Mouse (Mus musculus): ENCODE measurements around the gene Olfr470.
"Not testable (repeated sequence)": the region's sequence is repeated elsewhere in the genome, so short reads cannot be mapped to it uniquely, and the experiment has no call there.

The Olfr470 gene

DNA sequence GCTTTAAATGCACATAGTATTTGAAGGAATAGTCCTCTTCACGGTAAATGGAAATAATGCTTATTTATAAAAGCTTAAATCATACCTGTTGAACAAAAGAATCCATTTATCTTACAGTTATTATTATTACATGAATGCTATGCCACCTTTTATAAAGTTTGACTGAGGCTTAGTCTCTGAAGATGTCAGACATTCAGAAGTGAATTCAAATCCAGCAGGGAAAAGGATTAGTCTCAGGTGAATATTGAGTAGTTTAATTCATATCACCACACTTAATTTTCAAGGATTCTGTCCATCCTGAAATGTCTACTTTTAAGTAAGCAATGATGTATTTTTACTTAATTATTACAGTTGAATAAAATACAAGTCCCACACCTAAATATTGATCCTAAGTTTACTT, at the start of gene Olfr470:
TSS of gene Olfr470 (minus strand) at position 101 of the 400 bp plus-strand sequence.
- DNase-seq, result not testable (repeated sequence)

DNA sequence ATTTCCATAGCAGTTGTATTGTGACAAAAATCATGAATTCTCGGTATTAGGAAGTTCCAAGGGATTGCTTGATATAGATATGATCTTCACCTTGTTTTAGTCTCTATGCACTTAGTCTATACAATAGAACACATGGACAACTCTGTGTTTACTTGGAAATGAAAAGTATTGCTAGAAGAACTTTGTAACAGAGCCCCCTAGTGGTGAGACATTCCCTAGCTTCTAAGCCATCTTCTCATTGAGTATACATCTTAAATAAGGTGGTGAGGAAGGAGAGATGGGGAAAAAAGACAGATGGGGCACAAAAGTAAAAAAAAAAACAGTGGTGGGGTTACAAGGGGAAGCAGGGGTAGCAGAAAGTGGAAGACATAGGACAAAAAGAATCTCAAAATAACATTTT, 5.6 kb downstream of the Olfr470 start:
- DNase-seq, result no peak

DNA sequence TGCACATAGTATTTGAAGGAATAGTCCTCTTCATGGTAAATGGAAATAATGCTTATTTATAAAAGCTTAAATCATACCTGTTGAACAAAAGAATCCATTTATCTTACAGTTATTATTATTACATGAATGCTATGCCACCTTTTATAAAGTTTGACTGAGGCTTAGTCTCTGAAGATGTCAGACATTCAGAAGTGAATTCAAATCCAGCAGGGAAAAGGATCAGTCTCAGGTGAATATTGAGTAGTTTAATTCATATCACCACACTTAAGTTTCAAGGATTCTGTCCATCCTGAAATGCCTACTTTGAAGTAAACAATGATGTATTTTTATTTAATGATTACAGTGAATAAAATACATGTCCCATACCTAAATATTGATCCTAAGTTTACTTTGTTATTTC, 21.8 kb downstream of the Olfr470 start, which contains the start of gene Olfr469:
TSS of gene Olfr469 (minus strand) at position 101 of the 400 bp plus-strand sequence.
- DNase-seq, result not testable (repeated sequence)

DNA sequence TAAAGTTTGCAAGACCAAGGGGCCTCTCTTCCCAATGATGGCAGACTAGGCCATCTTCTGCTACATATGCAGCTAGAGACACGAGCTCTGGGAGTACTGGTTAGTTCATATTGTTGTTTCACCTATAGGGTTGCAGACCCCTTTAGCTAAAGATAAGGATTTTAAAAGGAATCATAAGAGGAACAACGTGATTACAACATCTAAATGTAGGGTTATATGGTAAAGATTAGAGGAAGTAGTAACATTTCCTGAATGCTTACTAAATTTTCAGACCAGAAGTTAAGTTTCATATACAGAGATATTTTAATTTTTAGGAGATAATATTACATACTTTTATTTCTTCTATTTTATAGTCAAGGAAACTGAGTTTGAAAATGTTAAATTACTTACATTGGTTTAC, 23.4 kb downstream of the Olfr470 start:
- not testable (repeated sequence) for DNase-seq

DNA sequence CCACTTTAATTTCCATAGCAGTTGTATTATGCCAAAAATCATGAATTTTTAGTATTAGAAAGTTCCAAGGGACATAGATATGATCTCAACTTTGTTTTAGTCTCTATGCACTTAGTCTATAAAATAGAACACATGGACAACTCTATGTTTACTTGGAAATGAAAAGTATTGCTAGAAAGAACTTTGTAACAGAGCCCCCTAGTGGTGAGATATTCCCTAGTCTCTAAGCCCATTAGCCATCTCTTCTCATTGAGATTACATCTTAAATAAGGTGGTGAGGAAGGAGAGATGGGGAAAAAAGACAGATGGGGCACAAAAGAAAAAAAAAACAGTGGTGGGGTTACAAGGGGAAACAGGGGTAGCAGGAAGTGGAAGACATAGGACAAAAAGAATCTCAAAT, 27.8 kb downstream of the Olfr470 start:
- DNase-seq, result no peak

DNA sequence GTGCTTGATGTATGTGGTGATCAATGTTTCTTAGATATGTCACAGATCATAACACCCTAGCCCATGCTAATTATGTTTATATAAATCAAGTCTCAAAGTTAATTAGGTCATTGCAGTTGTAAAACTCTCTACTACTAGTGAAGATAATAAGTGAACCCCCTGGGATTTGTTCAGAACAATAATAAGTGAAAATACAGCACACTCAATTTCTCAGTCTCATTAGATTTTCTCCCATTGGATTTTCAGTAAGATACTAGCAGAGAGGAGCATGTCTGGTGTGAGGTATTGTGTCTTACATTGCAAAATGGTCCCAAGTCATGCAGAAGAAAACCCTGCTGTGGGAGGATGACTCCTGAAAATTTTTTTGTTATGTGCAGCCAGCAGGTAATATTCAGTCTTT, 35.3 kb downstream of the Olfr470 start, which contains the start of gene Olfr467:
TSS of gene Olfr467 (plus strand) at position 301 of the 400 bp plus-strand sequence.
- no peak for DNase-seq

DNA sequence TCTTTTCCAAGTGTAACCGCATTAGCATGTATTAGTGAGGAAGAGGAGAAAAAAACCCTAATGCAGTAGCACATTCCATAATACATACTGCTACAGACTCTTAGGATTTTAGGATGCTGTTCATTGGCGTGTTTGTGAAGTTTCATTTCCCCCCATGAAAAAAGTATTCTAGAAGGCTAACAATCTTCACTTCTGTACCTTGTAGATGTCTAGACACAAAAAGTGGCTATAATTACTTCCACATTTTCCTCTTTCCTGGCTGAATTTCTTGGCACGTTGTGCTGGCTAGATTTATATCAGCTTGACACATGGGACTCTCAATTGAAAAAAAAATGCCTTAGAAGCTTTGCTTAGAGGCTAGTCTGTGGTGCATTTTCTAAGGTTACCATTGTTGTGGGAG, 45.2 kb downstream of the Olfr470 start:
- DNase-seq, result no peak

DNA sequence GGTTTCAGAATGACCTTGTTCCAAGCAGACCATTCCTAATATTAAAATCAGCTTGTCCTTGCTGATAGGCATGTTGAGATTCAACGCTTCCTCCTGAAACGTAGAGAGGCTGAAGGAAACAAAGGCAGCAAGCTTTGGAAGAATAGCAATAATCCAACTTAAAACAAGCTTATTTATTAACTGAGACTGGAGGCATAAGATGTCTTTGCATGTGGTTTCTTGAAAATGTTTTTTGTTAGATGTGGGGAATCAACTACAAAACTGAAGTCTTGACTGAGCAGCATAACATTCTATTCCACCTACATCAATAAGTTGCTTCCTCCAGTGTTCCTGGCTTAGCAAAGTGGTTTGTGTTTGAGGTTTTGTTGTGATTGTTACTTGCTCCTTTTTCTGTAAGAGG, 46.2 kb downstream of the Olfr470 start, which contains the start of gene Ovch2:
TSS of gene Ovch2 (minus strand) at position 101 of the 400 bp plus-strand sequence.
- no peak for DNase-seq

DNA sequence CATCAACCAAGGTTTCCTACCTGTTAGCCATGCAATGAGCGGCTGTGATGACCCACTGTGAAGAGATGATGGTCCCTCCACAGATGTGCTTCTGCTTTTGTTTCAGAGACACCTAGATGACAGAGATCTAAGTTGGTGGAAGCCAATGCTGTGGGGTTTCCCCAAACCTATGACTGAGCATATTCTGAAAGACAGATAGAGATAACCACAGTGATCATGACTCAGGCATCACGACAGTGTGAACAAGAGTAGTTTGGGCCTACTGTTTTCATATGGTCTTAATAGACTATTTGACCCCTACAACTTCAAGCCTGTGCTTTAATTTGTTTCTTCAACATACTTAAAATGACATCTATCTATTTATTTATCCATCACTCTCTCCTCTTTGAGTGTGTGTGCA, 50.8 kb downstream of the Olfr470 start:
- no peak for DNase-seq

All from cerebellum, adult 9-10 months (tissue).